In the genomic region with DNA sequence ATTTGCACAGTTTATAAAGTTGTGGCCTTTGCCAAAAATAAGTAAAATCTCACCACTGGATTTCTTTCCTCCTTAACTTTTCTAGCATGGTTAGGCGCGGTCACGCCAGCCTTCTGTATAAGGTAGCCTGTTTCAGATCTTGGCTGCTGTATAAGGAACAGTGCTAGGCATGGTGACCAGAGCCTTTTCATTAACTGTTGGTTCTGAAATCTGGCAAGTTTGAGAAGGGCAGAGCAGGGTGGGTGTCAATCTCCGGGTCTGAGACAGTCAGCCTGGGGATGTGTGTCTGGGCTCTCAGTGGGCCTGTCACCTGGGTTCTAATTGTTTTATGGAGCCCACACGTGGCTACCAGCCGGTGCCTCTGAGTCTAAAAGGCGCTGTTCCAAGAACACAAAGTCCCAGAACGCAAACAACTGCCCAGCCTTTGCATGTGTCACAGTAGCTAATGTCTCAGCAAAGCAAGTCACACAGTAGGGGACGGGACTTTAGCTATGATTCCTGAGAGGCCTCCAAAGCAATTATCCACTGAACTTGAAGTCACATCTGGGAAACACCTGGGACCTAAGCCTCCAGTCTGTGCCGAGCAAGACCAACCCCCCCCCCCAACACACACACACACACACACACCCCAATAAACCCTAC, we compare ENCODE assay signal across 12 mouse cellular contexts. TPM values are rescaled to one million over a fixed set of nuclear protein-coding genes. Genes with fewer than 3 reads are reported as not detected.
DNase-seq lines count a peak whose midpoint lies in the region; ATAC-seq lines count a peak whose summit lies in the region.
"Had no signal": no experiment of that assay in that cellular context is flagged by ENCODE, and none has a peak within 500 bp of the region (broad histone marks: within the 10 kb centered on the region; RNA-seq: fewer than 3 reads in every experiment).

No protein-coding gene starts in this region.

- no peaks in the 10 kb centered on the region for H3K36me3 ChIP-seq in neural tube, embryonic 15.5 days
- H3K36me3 ChIP-seq in stomach, embryonic 15.5 days, result no peaks in the 10 kb centered on the region

- intact Hi-C loops in left cerebral cortex, postnatal 36 days (cut with DNase I), result loop anchor here (10.0 kb wide), 1 partner anchor 445 kb away; the partner anchor contains the start of gene Yeats4

- ATAC-seq in neural tube, embryonic 15.5 days (ENCODE audit: low FRiP score), result no peak
- ATAC-seq in stomach, embryonic 15.5 days (ENCODE audit: insufficient read depth, low FRiP score, low read depth), result 0 out of 2 replicates have a peak, but pooled peaks have one; percentile 24

- H3K9ac ChIP-seq in neural tube, embryonic 15.5 days (replicated peaks), result no peak overlapping the region
- no peak overlapping the region for H3K9ac ChIP-seq in stomach, embryonic 15.5 days

- H3K4me2 ChIP-seq in neural tube, embryonic 15.5 days, result no peak overlapping the region
- no peak overlapping the region for H3K4me2 ChIP-seq in stomach, embryonic 15.5 days

- no peaks in the 10 kb centered on the region for H3K27me3 ChIP-seq in neural tube, embryonic 15.5 days (replicated peaks)
- no peaks in the 10 kb centered on the region for H3K27me3 ChIP-seq in stomach, embryonic 15.5 days (replicated peaks)

- no peak overlapping the region for H3K27ac ChIP-seq in neural tube, embryonic 15.5 days (replicated peaks)
- H3K27ac ChIP-seq in stomach, embryonic 15.5 days, result peak overlapping the region; percentile 31; the same call in 1 of the 2 replicates

- WGBS in neural tube, embryonic 15.5 days, result 41% methylated on average over 10 of the region's 10 CpGs
- 51% methylated on average over 10 of the region's 10 CpGs for WGBS in stomach, embryonic 15.5 days

- no peaks in the 10 kb centered on the region for H3K9me3 ChIP-seq in neural tube, embryonic 15.5 days (replicated peaks)
- H3K9me3 ChIP-seq in stomach, embryonic 15.5 days, result no peaks in the 10 kb centered on the region

- H3K4me3 ChIP-seq in neural tube, embryonic 15.5 days (replicated peaks), result no peak overlapping the region
- H3K4me3 ChIP-seq in stomach, embryonic 15.5 days (replicated peaks), result no peak overlapping the region
- H3K4me3 ChIP-seq: megakaryocyte, embryonic 14.5 days had no signal

- no peaks in the 10 kb centered on the region for H3K4me1 ChIP-seq in neural tube, embryonic 15.5 days
- 0 out of 2 replicates have a peak, but pooled peaks cover 5% of the 10 kb centered on the region for H3K4me1 ChIP-seq in stomach, embryonic 15.5 days
- H3K4me1 ChIP-seq: megakaryocyte, embryonic 14.5 days had no signal

- peak; percentile 43 for DNase-seq in kidney, adult 18-20 months
- no peak for DNase-seq in kidney, postnatal 14 days
- DNase-seq in neural tube, embryonic 10.5 days (ENCODE audit: extremely low spot score, low spot score), result peak; percentile 37
- DNase-seq in forelimb bud, embryonic 11.5 days (ENCODE audit: low read depth, low spot score), result peak; percentile 86
- no peak for DNase-seq in left cerebral cortex, postnatal 36 days (ENCODE audit: low spot score in 2 of 2)
- DNase-seq in cerebellum, postnatal 4 days (ENCODE audit: low spot score in 2 of 2), result no peak
- DNase-seq: adrenal gland, adult 2 months; cerebellum, adult 9-11 months; right cerebral cortex, postnatal 25 days had no signal

RNA-seq across cellular contexts. Expression of gene Cpm, which starts 40.3 kb away (rescaled TPM):
- polyA plus RNA-seq in neural tube, embryonic 15.5 days (2015; fragmentation: Nextera tagmentation; extraction: Ambion mirVana), result 4.1 and 12.9 TPM in 2 replicates
- polyA plus RNA-seq in stomach, embryonic 15.5 days (2015; fragmentation: Nextera tagmentation; extraction: Ambion mirVana), result 57.1 and 57.7 TPM in 2 replicates
- total RNA-seq in left cerebral cortex, postnatal 36 days (2021), result 1 to 10 TPM; 7.5 to 8.1 TPM

RNA-seq across cellular contexts. Expression of gene Mdm2, which starts 41.0 kb away (rescaled TPM):
- 46.0 and 51.3 TPM in 2 replicates for polyA plus RNA-seq in neural tube, embryonic 15.5 days (2015; fragmentation: Nextera tagmentation; extraction: Ambion mirVana)
- polyA plus RNA-seq in stomach, embryonic 15.5 days (2015; fragmentation: Nextera tagmentation; extraction: Ambion mirVana), result 38.2 and 44.1 TPM in 2 replicates
- 10 to 100 TPM; 47.0 to 66.1 TPM for total RNA-seq in left cerebral cortex, postnatal 36 days (2021)

Comparison
In these comparisons a context has a peak if more than half of its experiments do, and no peak if none do; other contexts are left out.
1. DNase-seq: peak in kidney, adult 18-20 months (single experiment), neural tube, embryonic 10.5 days (single experiment) and forelimb bud, embryonic 11.5 days (single experiment); none in kidney, postnatal 14 days (single experiment), left cerebral cortex, postnatal 36 days (0 of 2) and cerebellum, postnatal 4 days (0 of 2).